In genomic region chr4:134766277-134766676, GRCm38 (mm10) we compare ENCODE assay signal across 9 mouse cellular contexts. TPM values are rescaled to one million over a fixed set of nuclear protein-coding genes. Genes with fewer than 3 reads are reported as not detected.
A peak's percentile ranks its signal among the peaks of the same experiment; 100 is the strongest.
DNase-seq lines count a peak whose midpoint lies in the region; ATAC-seq and TF ChIP-seq lines count a peak whose summit lies in the region.
"Had no signal": no experiment of that assay in that cellular context is flagged by ENCODE, and none has a peak within 500 bp of the region (broad histone marks: within the 10 kb centered on the region; RNA-seq: fewer than 3 reads in every experiment).

No protein-coding gene starts in this region.

- H3K4me2 ChIP-seq in forebrain, embryonic 13.5 days = peak overlapping the region; percentile 95; the same call in 1 of the 2 replicates
- no peak overlapping the region; the same call in 1 of the 2 replicates for H3K4me2 ChIP-seq in forebrain, postnatal 0 days (ENCODE audit: low read depth)
- H3K4me2 ChIP-seq in lung, embryonic 15.5 days = peak overlapping the region; percentile 80
- peak overlapping the region; percentile 92; the same call in 1 of the 2 replicates for H3K4me2 ChIP-seq in hindbrain, postnatal 0 days (ENCODE audit: low read depth, low read length)
- H3K4me2 ChIP-seq in myocyte (ENCODE audit: low read depth) = peak overlapping the region; percentile 68

- peaks cover 42% of the 10 kb centered on the region for H3K27me3 ChIP-seq in forebrain, embryonic 13.5 days
- H3K27me3 ChIP-seq in forebrain, postnatal 0 days (ENCODE audit: insufficient read depth, low read length) = peaks cover 14% of the 10 kb centered on the region; the same call in 1 of the 2 replicates
- H3K27me3 ChIP-seq in lung, embryonic 15.5 days = peaks cover 3% of the 10 kb centered on the region; the same call in 1 of the 2 replicates
- 0 out of 2 replicates have a peak, but pooled peaks cover 7% of the 10 kb centered on the region for H3K27me3 ChIP-seq in hindbrain, postnatal 0 days (ENCODE audit: insufficient read depth, low read length)
- H3K27me3 ChIP-seq in myocyte (ENCODE audit: control insufficient read depth, insufficient read depth, insufficient read length) = no peaks in the 10 kb centered on the region

- no peak overlapping the region for H3K27ac ChIP-seq in forebrain, embryonic 13.5 days
- no peak overlapping the region for H3K27ac ChIP-seq in forebrain, postnatal 0 days (ENCODE audit: low read depth, low read length)
- H3K27ac ChIP-seq in lung, embryonic 15.5 days = no peak overlapping the region
- no peak overlapping the region for H3K27ac ChIP-seq in hindbrain, postnatal 0 days

- no peak for TF ChIP-seq POLR2A in myocyte (IDR thresholded peaks at IDR 0.05; ENCODE audit: insufficient read length, low read depth)

- no peak overlapping the region for H3ac ChIP-seq in myocyte (ENCODE audit: control insufficient read depth, insufficient read length)

- H3K9ac ChIP-seq in forebrain, embryonic 13.5 days = no peak overlapping the region
- no peak overlapping the region for H3K9ac ChIP-seq in forebrain, postnatal 0 days
- H3K9ac ChIP-seq in lung, embryonic 15.5 days = peak overlapping the region; percentile 77; the same call in 1 of the 2 replicates
- H3K9ac ChIP-seq in hindbrain, postnatal 0 days (replicated peaks; ENCODE audit: low read length) = no peak overlapping the region

- H3K79me2 ChIP-seq in myocyte (ENCODE audit: control insufficient read depth, insufficient read depth) = peaks cover 55% of the 10 kb centered on the region

- no peaks in the 10 kb centered on the region for H3K36me3 ChIP-seq in forebrain, embryonic 13.5 days (ENCODE audit: poor library complexity, severe bottlenecking)
- H3K36me3 ChIP-seq in forebrain, postnatal 0 days (ENCODE audit: insufficient read depth) = no peaks in the 10 kb centered on the region
- no peaks in the 10 kb centered on the region for H3K36me3 ChIP-seq in lung, embryonic 15.5 days
- H3K36me3 ChIP-seq in hindbrain, postnatal 0 days (ENCODE audit: insufficient read depth, low read length) = no peaks in the 10 kb centered on the region
- no peaks in the 10 kb centered on the region for H3K36me3 ChIP-seq in myocyte (ENCODE audit: control insufficient read depth, insufficient read depth)

- DNase-seq in forebrain, postnatal 0 days = no peak
- DNase-seq in lung, postnatal 25 days (ENCODE audit: low spot score) = no peak
- DNase-seq in hindbrain, postnatal 0 days (ENCODE audit: low spot score) = no peak
- no peak for DNase-seq in ovary, postnatal 36 days (ENCODE audit: low spot score)
- no peak for DNase-seq in spleen, adult 18-20 months
- DNase-seq: thymus, adult 18-20 months had no signal

- 76% methylated on average over 6 of the region's 6 CpGs for WGBS in forebrain, embryonic 13.5 days
- WGBS in forebrain, postnatal 0 days = 75% methylated on average over 6 of the region's 6 CpGs
- 70% methylated on average over 6 of the region's 6 CpGs for WGBS in lung, embryonic 15.5 days
- 79% methylated on average over 6 of the region's 6 CpGs for WGBS in hindbrain, postnatal 0 days

- no peaks in the 10 kb centered on the region for H3K9me3 ChIP-seq in forebrain, embryonic 13.5 days (replicated peaks)
- no peaks in the 10 kb centered on the region for H3K9me3 ChIP-seq in forebrain, postnatal 0 days (ENCODE audit: low read length)
- H3K9me3 ChIP-seq in lung, embryonic 15.5 days = no peaks in the 10 kb centered on the region
- H3K9me3 ChIP-seq in hindbrain, postnatal 0 days (ENCODE audit: low read length) = no peaks in the 10 kb centered on the region

- H3K4me3 ChIP-seq in forebrain, embryonic 13.5 days = no peak overlapping the region
- no peak overlapping the region for H3K4me3 ChIP-seq in forebrain, postnatal 0 days (ENCODE audit: low read depth, low read length)
- H3K4me3 ChIP-seq in lung, embryonic 15.5 days = peak overlapping the region; percentile 69
- H3K4me3 ChIP-seq in hindbrain, postnatal 0 days (ENCODE audit: low read length) = no peak overlapping the region
- H3K4me3 ChIP-seq in myocyte = peak overlapping the region; percentile 86

- no peak for TF ChIP-seq CTCF in forebrain, postnatal 0 days (IDR thresholded peaks at IDR 0.05; ENCODE audit: low read depth)
- TF ChIP-seq CTCF in hindbrain, postnatal 0 days (IDR thresholded peaks at IDR 0.05; ENCODE audit: low read depth) = no peak

- no peak for ATAC-seq in forebrain, embryonic 13.5 days
- ATAC-seq in forebrain, postnatal 0 days = no peak
- ATAC-seq in lung, embryonic 15.5 days (ENCODE audit: borderline replicate concordance, extremely low read depth, low FRiP score, low TSS enrichment) = no peak
- ATAC-seq in hindbrain, postnatal 0 days = no peak

- H3K4me1 ChIP-seq in forebrain, embryonic 13.5 days = peaks cover 17% of the 10 kb centered on the region
- H3K4me1 ChIP-seq in forebrain, postnatal 0 days (ENCODE audit: insufficient read depth) = 0 out of 2 replicates have a peak, but pooled peaks cover 5% of the 10 kb centered on the region
- peaks cover 63% of the 10 kb centered on the region for H3K4me1 ChIP-seq in lung, embryonic 15.5 days
- H3K4me1 ChIP-seq in hindbrain, postnatal 0 days (ENCODE audit: insufficient read depth, low read length) = peaks cover 9% of the 10 kb centered on the region

TF ChIP-seq in myocyte, 11 proteins besides CTCF, POLR2A, EP300 and RAD21:
- TF ChIP-seq MAX (IDR thresholded peaks at IDR 0.05; ENCODE audit: low read depth) (no peak), TCF12 (IDR thresholded peaks at IDR 0.05; ENCODE audit: insufficient read depth, poor library complexity, severe bottlenecking) (no peak), POLR2AphosphoS2 (IDR thresholded peaks at IDR 0.05; ENCODE audit: insufficient read length, low read depth) (no peak), USF1 (IDR thresholded peaks at IDR 0.05; ENCODE audit: low read depth) (no peak), REST (IDR thresholded peaks at IDR 0.05; ENCODE audit: insufficient read depth, insufficient read length) (no peak), TCF3 (IDR thresholded peaks at IDR 0.05; ENCODE audit: insufficient read length, low read depth) (no peak), CEBPB (IDR thresholded peaks at IDR 0.05; ENCODE audit: insufficient read depth, poor library complexity, severe bottlenecking) (no peak), E2F4 (IDR thresholded peaks at IDR 0.05; ENCODE audit: insufficient read depth) (no peak), SRF (IDR thresholded peaks at IDR 0.05; ENCODE audit: control insufficient read depth, insufficient read length, low read depth) (no peak), MYOD1 (IDR thresholded peaks at IDR 0.05; ENCODE audit: control insufficient read depth in 1 of 3, insufficient read length in 2 of 3, low read depth in 2 of 3) (no peak), MYOG (IDR thresholded peaks at IDR 0.05; ENCODE audit: control insufficient read depth in 1 of 3, insufficient read depth in 1 of 3, insufficient read length in 2 of 3, low read depth in 2 of 3) (no peak)

RNA-seq across cellular contexts. Expression of gene Ldlrap1, which starts 1.5 kb away (rescaled TPM):
- polyA plus RNA-seq in forebrain, embryonic 13.5 days (2015; fragmentation: Nextera tagmentation; extraction: Ambion mirVana) = 2.6 and 2.7 TPM in 2 replicates
- 1.2 and 1.7 TPM in 2 replicates for total RNA-seq in forebrain, postnatal 0 days (2014; rRNA removed)
- polyA plus RNA-seq in forebrain, postnatal 0 days (2015; fragmentation: Nextera tagmentation; extraction: Ambion mirVana) = 2.3 TPM in 2 replicates
- polyA plus RNA-seq in lung, embryonic 15.5 days (2015; fragmentation: Nextera tagmentation; extraction: Ambion mirVana) = 21.8 and 24.9 TPM in 2 replicates
- 2.6 and 3.1 TPM in 2 replicates for total RNA-seq in hindbrain, postnatal 0 days (2014; rRNA removed)
- 2.7 and 2.9 TPM in 2 replicates for polyA plus RNA-seq in hindbrain, postnatal 0 days (2015; fragmentation: Nextera tagmentation; extraction: Ambion mirVana)
- polyA plus RNA-seq in myocyte (2012; fragmentation: generic; extraction: Trizol) = 19.0 TPM

Comparison
In these comparisons a context has a peak if more than half of its experiments do, and no peak if none do; other contexts are left out.
1. H3K4me3 ChIP-seq: peak in lung, embryonic 15.5 days (single experiment) and myocyte (single experiment); none in forebrain, embryonic 13.5 days (single experiment), forebrain, postnatal 0 days (single experiment) and hindbrain, postnatal 0 days (single experiment).